Mouse (Mus musculus): Measurements from ENCODE around the gene Hist1h1c.
A peak's percentile ranks its signal among the peaks of the same experiment; 100 is the strongest.

Gene Hist1h1c

GRCm38 (mm10) chr13:23738677-23739068 lies at the start of gene Hist1h1c:
Hist1h1c (plus strand) TSS chr13:23738808.
- peak; percentile 97 to 100 for DNase-seq (ENCODE audit: low spot score in 2 of 2)

DNA sequence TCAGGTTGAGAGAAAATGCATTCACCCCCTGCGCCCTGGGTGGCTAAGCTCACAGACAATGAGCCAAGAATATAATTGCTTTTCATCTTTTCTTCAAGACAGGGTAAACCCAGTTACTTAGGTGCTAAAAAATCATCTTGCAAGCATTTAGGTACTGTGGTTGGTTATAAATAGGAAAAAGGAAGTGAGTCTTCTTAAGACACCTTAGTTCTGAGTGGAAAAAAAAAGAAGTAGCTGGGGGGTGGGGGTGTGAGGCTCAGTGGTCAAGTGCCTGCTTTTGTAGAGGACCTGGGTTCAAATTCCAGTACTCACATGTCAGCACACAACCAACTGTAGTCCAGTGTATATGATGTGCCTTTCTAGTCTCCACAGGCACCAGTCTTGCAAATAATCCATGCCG lies 49.7 kb upstream of the Hist1h1c start:
- DNase-seq (ENCODE audit: low spot score in 2 of 2) = peak in 1 of 2 experiments; percentile 23

- no peak for DNase-seq (ENCODE audit: low spot score in 2 of 2)
Measured at GRCm38 (mm10) chr13:23689459-23689858, 49.1 kb upstream of the Hist1h1c start.

DNA sequence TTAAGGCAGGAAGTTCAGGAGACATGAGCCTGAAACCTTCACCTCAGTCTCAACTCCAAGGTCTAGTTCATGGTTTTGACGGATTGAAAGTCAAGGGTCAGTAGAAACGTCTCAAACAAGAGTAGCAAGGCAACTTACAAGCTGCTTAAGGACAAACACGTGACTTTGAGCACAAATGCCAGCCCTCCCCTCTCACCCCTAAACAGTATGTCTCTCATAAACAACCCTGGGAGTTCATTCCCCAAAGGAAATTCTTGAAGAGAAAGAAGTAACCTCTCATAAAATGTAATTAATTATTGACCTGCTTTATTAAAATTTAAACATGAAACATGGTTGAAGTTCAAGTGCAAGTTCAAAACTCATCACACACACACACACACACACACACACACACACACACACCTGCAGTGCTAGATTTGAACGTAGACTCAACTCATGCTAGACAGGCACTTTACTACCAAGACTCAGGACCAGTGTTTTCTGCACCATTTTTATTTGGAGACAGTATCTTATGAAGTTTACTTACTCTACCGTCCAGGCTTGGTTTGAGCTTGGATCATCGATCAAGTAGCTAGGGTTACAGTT lies 44.7 kb upstream of the Hist1h1c start:
- DNase-seq (ENCODE audit: low spot score in 2 of 2) = peak in 1 of 2 experiments; percentile 34

GRCm38 (mm10) chr13:23694956-23695355 lies 43.7 kb upstream of the Hist1h1c start:
- DNase-seq (ENCODE audit: low spot score in 2 of 2) = peak in 1 of 2 experiments; percentile 53

DNA sequence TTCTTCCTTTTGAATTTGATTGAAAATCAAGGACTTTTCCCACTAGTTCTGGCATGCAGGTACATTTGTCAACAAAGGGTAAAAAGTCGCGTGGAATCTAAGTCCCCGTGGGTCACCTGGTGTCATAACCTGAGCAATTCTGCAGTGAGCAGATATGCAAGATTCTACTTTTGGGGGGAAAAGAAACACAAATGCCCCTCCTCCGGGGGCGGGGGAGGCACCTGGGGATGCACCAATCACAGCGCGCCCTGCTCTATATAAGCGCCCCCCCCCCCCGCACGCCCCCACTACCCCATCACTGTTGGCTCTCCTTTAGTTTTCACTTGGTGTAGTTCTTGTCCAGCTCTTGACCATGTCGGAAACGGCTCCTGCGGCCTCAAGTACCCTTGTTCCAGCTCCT lies 43.1 kb upstream of the Hist1h1c start, which contains the start of gene Hist1h1t:
Gene Hist1h1t, plus strand, starts transcription at position 301 of the 400 bp plus-strand sequence.
- DNase-seq (ENCODE audit: low spot score in 2 of 2) = no peak

GRCm38 (mm10) chr13:23696061-23696474 lies 42.5 kb upstream of the Hist1h1c start:
- peak; percentile 48 to 72 for DNase-seq (ENCODE audit: low spot score in 2 of 2)

DNA sequence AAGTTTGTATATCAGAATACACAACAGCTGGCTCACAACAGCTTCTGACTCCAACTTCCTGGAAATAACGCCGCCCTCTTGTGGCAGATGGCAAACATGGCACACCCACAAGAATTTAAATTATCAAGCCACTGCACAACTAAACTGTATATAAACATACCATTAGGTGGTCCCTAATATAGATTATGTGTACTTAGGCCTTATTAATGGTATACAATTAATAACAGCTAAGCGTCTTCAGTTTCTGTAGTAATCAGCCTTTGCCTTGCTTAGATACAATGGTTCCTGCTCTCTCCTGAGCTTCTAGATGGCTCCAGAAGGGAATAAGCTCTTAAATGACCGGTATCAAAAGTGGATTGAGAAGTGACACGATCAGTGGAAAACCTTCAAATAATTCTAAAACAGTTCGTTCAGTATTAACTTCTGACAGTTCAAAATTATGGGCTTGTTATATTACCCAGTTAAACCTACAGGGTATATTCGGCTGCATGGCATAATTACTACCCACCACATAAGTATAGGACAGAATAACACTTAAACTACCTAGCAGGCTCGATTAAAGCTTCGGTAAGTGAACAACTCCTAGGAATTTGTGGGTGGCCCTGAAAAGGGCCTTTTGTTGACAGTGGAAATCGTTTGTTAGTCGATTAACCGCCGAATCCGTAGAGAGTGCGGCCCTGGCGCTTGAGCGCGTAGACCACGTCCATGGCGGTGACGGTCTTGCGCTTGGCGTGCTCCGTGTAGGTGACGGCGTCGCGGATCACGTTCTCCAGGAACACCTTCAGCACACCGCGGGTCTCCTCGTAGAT lies 40.9 kb upstream of the Hist1h1c start:
- DNase-seq (ENCODE audit: low spot score in 2 of 2) = peak; percentile 78 to 88

DNA sequence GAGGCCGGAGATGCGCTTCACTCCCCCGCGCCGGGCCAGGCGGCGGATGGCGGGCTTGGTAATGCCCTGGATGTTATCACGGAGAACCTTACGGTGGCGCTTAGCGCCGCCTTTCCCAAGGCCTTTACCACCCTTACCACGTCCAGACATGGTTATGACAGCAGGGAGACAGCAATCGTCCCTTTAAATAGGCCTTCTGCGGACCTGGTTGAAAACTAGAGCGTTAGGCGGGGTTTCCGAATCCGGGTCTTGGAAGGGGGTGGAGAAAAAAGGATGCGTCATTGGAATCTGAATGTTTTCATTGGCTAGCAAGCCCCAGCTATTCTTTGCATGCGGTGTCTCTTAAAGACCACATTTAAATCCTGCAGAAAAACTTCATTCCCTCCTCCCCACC lies 40.3 kb upstream of the Hist1h1c start, which contains the start of gene Hist1h4c:
Gene Hist1h4c, minus strand, starts transcription at position 155 of the 394 bp plus-strand sequence.
- DNase-seq (ENCODE audit: low spot score in 2 of 2) = peak; percentile 99 to 100

DNA sequence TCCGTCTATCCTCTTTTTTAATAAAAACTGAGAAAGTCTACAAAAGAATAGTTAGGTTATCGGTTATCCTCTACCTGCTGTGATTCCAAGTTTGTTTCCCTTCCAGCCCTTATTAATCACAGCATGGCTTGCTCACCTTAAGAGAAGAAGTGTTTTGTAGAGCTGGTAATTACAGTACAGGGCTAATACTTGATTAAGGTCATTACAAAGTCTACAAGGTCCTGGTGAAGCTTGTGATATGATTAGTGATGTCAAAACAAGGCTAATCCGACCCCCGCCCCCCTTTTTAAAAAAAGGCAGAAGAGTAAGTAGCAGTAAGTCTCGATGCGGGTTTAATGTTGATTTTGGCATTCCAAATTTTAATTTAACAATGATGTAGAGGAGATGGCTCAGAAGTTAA lies 39.6 kb upstream of the Hist1h1c start:
- DNase-seq (ENCODE audit: low spot score in 2 of 2) = peak in 1 of 2 experiments; percentile 28

- DNase-seq (ENCODE audit: low spot score in 2 of 2) = peak in 1 of 2 experiments; percentile 52
Measured at GRCm38 (mm10) chr13:23699767-23700166, 38.8 kb upstream of the Hist1h1c start.

DNA sequence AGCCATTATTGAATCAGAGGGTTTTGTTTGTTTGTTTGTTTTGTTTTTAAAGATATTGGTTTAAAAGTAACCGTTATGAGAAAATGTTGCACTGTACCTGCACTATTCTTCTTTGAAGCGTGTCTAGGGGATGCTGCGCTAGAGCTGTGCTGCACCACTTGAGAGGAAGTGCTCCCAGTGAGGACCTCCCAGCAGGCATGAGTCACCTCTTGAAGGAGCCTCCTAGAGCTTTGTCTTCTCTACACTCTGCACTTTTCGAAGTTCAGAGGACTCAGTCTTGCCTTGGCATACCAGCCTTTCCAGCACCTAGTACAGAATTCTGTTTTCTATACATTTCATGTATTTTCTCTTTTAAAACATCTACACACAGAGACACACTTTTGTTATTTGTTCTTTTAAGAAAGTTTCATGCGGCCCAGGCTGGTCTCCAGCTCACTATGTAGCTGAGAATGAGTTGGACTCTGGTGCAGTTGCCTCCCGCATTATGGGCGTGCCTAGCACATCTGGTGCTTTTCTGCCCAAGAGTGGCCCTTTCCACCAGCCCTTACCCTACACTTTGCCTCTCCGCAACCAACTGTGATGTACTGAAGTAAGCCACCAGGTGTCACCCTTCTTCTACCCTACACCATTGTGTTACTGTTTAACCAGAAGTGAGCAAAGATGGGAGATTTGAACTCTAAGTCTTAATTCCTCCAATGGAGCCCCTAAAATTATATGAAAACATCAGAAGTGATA lies 37.7 kb upstream of the Hist1h1c start:
- peak; percentile 79 to 81 for DNase-seq (ENCODE audit: low spot score in 2 of 2)

DNA sequence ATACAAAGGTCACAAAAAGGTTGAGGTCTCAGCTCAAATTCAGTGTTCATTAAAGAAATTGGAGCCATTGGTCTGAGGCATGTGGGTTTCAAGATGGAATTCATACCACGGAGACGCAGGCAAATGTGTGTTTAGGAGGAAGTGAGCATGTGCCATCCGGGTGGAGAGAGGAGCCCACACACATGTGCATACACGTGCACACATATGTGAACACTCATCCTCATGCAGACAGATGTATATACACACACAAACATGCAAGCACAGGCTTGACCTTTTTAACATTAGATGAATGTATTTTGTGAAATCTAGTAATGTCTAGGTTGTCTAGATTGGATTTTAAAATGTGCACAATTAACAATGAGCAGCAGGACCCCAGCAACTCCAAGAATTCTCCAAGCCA lies 36.4 kb upstream of the Hist1h1c start:
- DNase-seq (ENCODE audit: low spot score in 2 of 2) = peak in 1 of 2 experiments; percentile 49

DNA sequence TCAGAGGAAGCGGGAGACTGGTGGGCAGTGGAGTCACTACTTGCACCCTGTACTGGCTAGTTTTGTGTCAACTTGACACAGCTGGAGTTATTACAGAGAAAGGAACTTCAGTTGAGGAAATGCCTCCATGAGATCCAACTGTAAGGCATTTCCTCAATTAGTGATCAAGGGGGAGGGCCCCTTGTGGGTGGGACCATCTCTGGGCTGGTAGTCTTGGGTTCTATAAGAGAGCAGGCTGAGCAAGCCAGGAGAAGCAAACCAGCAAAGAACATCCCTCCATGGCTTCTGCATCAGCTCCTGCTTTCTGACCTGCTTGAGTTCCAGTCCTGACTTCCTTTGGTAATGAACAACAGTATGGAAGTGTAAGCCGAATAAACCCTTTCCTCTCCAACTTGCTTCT lies 35.8 kb upstream of the Hist1h1c start:
- peak in 1 of 2 experiments; percentile 47 for DNase-seq (ENCODE audit: low spot score in 2 of 2)

DNA sequence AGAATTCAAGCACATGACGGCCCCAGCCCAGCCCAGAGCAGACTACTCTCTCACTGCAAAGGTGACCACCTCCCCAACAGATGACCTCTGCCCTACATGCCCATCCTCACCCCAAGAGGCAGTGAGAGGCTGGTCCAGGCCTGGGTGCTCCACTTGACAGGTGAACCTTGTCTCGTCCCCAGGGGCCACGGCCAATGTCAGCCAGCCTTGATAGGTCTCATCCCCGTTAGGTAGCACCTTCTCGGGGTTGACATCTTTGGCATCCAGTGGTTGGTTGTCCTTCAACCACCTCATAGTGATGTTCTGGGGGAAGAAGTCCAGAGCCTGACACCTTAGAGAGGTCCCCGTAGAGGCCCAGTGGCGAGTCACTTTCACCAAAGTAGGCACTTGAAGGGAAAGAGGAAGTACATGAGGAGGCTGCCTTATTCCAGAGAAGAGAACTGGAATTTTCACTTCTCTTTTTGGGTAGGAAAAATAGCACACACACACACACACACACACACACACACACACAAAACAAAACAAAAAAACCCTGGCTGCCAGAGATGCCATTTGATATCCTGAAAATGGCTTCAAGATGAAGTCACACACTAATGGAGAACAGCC lies 32.8 kb upstream of the Hist1h1c start:
- peak in 1 of 2 experiments; percentile 51 for DNase-seq (ENCODE audit: low spot score in 2 of 2)

- DNase-seq (ENCODE audit: low spot score in 2 of 2) = peak in 1 of 2 experiments; percentile 60
Measured at GRCm38 (mm10) chr13:23706771-23707170, 31.8 kb upstream of the Hist1h1c start.

GRCm38 (mm10) chr13:23708041-23708440 lies 30.6 kb upstream of the Hist1h1c start:
- peak in 1 of 2 experiments; percentile 53 for DNase-seq (ENCODE audit: low spot score in 2 of 2)

DNA sequence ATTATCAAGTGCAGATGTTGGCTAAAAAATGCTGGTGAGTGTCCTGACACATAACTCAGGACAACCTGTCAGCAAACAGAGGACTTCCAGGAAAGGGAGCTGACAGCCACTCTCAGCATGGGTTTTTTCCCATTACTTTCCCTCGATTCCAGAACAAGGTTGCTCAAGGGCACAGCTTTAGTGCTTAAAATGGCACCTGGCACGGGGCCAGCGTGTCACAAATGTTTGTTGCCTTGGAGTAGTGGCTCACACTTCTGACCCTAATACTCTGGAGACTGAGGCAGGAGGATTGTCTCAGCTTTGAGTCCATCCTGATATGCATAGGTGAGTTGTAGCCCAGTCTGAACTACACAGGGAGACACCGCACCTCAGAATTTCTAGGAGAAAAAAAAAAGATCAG lies 30.0 kb upstream of the Hist1h1c start:
- DNase-seq (ENCODE audit: low spot score in 2 of 2) = peak in 1 of 2 experiments; percentile 45

- DNase-seq (ENCODE audit: low spot score in 2 of 2) = peak in 1 of 2 experiments; percentile 46
Measured at GRCm38 (mm10) chr13:23709714-23710373, 28.8 kb upstream of the Hist1h1c start.

- DNase-seq (ENCODE audit: low spot score in 2 of 2) = peak; percentile 40 to 69
Measured at GRCm38 (mm10) chr13:23710374-23711089, 28.1 kb upstream of the Hist1h1c start, which contains the start of gene Hfe. Hfe (minus strand) TSS chr13:23710854.

Data from spleen, postnatal 4 days (tissue).